Mouse (Mus musculus) adrenal gland, postnatal 4 days (tissue): Measurements from ENCODE around the gene Enkd1. TPM values are rescaled to one million over a fixed set of nuclear protein-coding genes. Genes with fewer than 3 reads are reported as not detected.

Experiments
- DNase-seq, 2 experiments: peaks; one replicate each; pipeline ENCODE4 v3.0.0; 2021 to 2022; ENCODE audit warnings: low spot score in 2 of 2, mixed read lengths in 2 of 2
- long read RNA-seq, 2 experiments: library from polyadenylated mRNA; stranded (forward); transcript quantifications; one replicate each; pipeline ENCODE4 v2.0.0; 2021
- total RNA-seq, 2 experiments: library from RNA; stranded (reverse); gene quantifications; 2 replicates each; pipeline ENCODE4 v1.2.3; 2021

The Enkd1 gene
- total RNA-seq = 10 to 100 TPM in 1 of 2 experiments, 1 to 10 TPM in 1; 9.8 to 11.7 TPM
- long read RNA-seq, experiment 1, partial matches to known transcripts = 0 of 10 reads
- long read RNA-seq, experiment 1, other reads (novel, unspliced or antisense) = 7 of 10 reads
- long read RNA-seq, experiment 2, partial matches to known transcripts = 0 of 19 reads
- long read RNA-seq, experiment 2, other reads (novel, unspliced or antisense) = 15 of 19 reads

GRCm38 (mm10) chr8:105707498-105708403 lies at the start of gene Enkd1, which contains the start of gene 4933405L10Rik:
Gene Enkd1 (minus strand): TSS chr8:105708210.
Gene 4933405L10Rik (plus strand): TSS chr8:105707655.
- peak; percentile 39 to 67 for DNase-seq

- DNase-seq = no peak
These were observed 46.7 kb upstream of the Enkd1 start for GRCm38 (mm10) chr8:105754688-105755087.

- DNase-seq = no peak
These were observed 45.9 kb upstream of the Enkd1 start for GRCm38 (mm10) chr8:105753916-105754315.

- DNase-seq = peak; percentile 38 to 78
These were observed 42.6 kb upstream of the Enkd1 start for GRCm38 (mm10) chr8:105750606-105751005.

- DNase-seq = no peak
These were observed 35.3 kb upstream of the Enkd1 start for GRCm38 (mm10) chr8:105743301-105743700.

GRCm38 (mm10) chr8:105739216-105739615 lies 31.2 kb upstream of the Enkd1 start:
- no peak for DNase-seq

- DNase-seq = no peak
These were observed 24.2 kb upstream of the Enkd1 start for GRCm38 (mm10) chr8:105732186-105732585.

- DNase-seq = no peak
These were observed 19.6 kb upstream of the Enkd1 start for GRCm38 (mm10) chr8:105727397-105728124.

- DNase-seq = no peak
These were observed 17.7 kb upstream of the Enkd1 start for GRCm38 (mm10) chr8:105725726-105726125.

GRCm38 (mm10) chr8:105722861-105723260 lies 14.9 kb upstream of the Enkd1 start:
- DNase-seq = no peak

GRCm38 (mm10) chr8:105719637-105720036 lies 11.6 kb upstream of the Enkd1 start:
- DNase-seq = no peak

- DNase-seq = no peak
These were observed 8.4 kb upstream of the Enkd1 start for GRCm38 (mm10) chr8:105716302-105716945.

GRCm38 (mm10) chr8:105715042-105715441 lies 7.0 kb upstream of the Enkd1 start:
- DNase-seq = no peak

- peak; percentile 67 to 84 for DNase-seq
These were observed 6.1 kb upstream of the Enkd1 start for GRCm38 (mm10) chr8:105714139-105714538.

- DNase-seq = no peak
These were observed 4.3 kb upstream of the Enkd1 start for GRCm38 (mm10) chr8:105712286-105712685.

- no peak for DNase-seq
These were observed 1.3 kb upstream of the Enkd1 start for GRCm38 (mm10) chr8:105709317-105709716.

- DNase-seq = no peak
These were observed 665 bp upstream of the Enkd1 start for GRCm38 (mm10) chr8:105708675-105709074.

GRCm38 (mm10) chr8:105706426-105706825 lies 1.6 kb downstream of the Enkd1 start:
- no peak for DNase-seq

GRCm38 (mm10) chr8:105704955-105705354 lies 3.1 kb downstream of the Enkd1 start:
- no peak for DNase-seq

- DNase-seq = no peak
These were observed 3.7 kb downstream of the Enkd1 start for GRCm38 (mm10) chr8:105704146-105704812.
